Mouse (Mus musculus) ES-E14 (cell line): ENCODE measurements around the gene Zfp398.

Experiments
- CHD2 ChIP-seq: IDR thresholded peaks from 2 replicates; pipeline ENCODE4 v1.6.1; 2014; ENCODE audit warnings: mild to moderate bottlenecking, low read depth, low read length, inconsistent platforms
- HCFC1 ChIP-seq: IDR thresholded peaks from 2 replicates; pipeline ENCODE4 v1.6.1; 2012; ENCODE audit warnings: low read length, inconsistent platforms, borderline replicate concordance; ENCODE audit not compliant: insufficient read depth
- MAFK ChIP-seq: IDR thresholded peaks from 2 replicates; pipeline ENCODE4 v1.6.1; 2014; ENCODE audit warnings: mild to moderate bottlenecking, low read depth, low read length, inconsistent platforms; ENCODE audit not compliant: insufficient read depth
- ZC3H11A ChIP-seq: IDR thresholded peaks from 2 replicates; pipeline ENCODE4 v1.6.1; 2012; ENCODE audit warnings: low read depth, mild to moderate bottlenecking, inconsistent platforms, low read length, borderline replicate concordance
- ZNF384 ChIP-seq: IDR thresholded peaks from 2 replicates; pipeline ENCODE4 v1.6.1; 2012; ENCODE audit warnings: low read depth, low read length, inconsistent platforms

- TF ChIP-seq CHD2 (no peak), HCFC1 (no peak), ZC3H11A (no peak), MAFK (no peak), ZNF384 (no peak)
These were observed 42.7 kb downstream of the Zfp398 start for GRCm38 (mm10) chr6:47878133-47878514.
